In genomic region chr9:42122441-42122840, GRCm38 (mm10) we compare ENCODE assay signal across 11 mouse cellular contexts. TPM values are rescaled to one million over a fixed set of nuclear protein-coding genes. Genes with fewer than 3 reads are reported as not detected.
DNase-seq lines count a peak whose midpoint lies in the region; ATAC-seq lines count a peak whose summit lies in the region.
"Had no signal": no experiment of that assay in that cellular context is flagged by ENCODE, and none has a peak within 500 bp of the region (broad histone marks: within the 10 kb centered on the region; RNA-seq: fewer than 3 reads in every experiment).

No protein-coding gene starts in this region.

- H3K4me1 ChIP-seq in limb, embryonic 12.5 days (replicated peaks): peaks cover 8% of the 10 kb centered on the region
- peaks cover 31% of the 10 kb centered on the region for H3K4me1 ChIP-seq in limb, embryonic 10.5 days
- H3K4me1 ChIP-seq in embryonic facial prominence, embryonic 14.5 days (ENCODE audit: control insufficient read depth, insufficient read depth, low read length): peaks cover 16% of the 10 kb centered on the region; the same call in 1 of the 2 replicates
- H3K4me1 ChIP-seq in hindbrain, embryonic 14.5 days (replicated peaks; ENCODE audit: control insufficient read depth, insufficient read depth, low read length): peaks cover 29% of the 10 kb centered on the region

- H3K27me3 ChIP-seq in limb, embryonic 12.5 days: peaks cover 46% of the 10 kb centered on the region
- H3K27me3 ChIP-seq in limb, embryonic 10.5 days (ENCODE audit: low read depth, poor library complexity, severe bottlenecking): peaks cover 52% of the 10 kb centered on the region
- no peaks in the 10 kb centered on the region for H3K27me3 ChIP-seq in embryonic facial prominence, embryonic 14.5 days (replicated peaks; ENCODE audit: control insufficient read depth, insufficient read depth, low read length)
- no peaks in the 10 kb centered on the region for H3K27me3 ChIP-seq in hindbrain, embryonic 14.5 days (ENCODE audit: control insufficient read depth, insufficient read depth, low read length)

- H3K4me3 ChIP-seq in limb, embryonic 12.5 days (replicated peaks): no peak overlapping the region
- H3K4me3 ChIP-seq in limb, embryonic 10.5 days: no peak overlapping the region
- peak overlapping the region; percentile 79 for H3K4me3 ChIP-seq in embryonic facial prominence, embryonic 14.5 days (ENCODE audit: low read depth, low read length)
- peak overlapping the region; percentile 71 for H3K4me3 ChIP-seq in hindbrain, embryonic 14.5 days (replicated peaks; ENCODE audit: low read length)

- H3K9me3 ChIP-seq in limb, embryonic 12.5 days: no peaks in the 10 kb centered on the region
- no peaks in the 10 kb centered on the region for H3K9me3 ChIP-seq in limb, embryonic 10.5 days (replicated peaks)
- H3K9me3 ChIP-seq in embryonic facial prominence, embryonic 14.5 days (ENCODE audit: control insufficient read depth, low read length): no peaks in the 10 kb centered on the region
- H3K9me3 ChIP-seq in hindbrain, embryonic 14.5 days (ENCODE audit: control insufficient read depth, low read length): no peaks in the 10 kb centered on the region

- no peak for ATAC-seq in limb, embryonic 12.5 days (ENCODE audit: insufficient number of reproducible peaks, insufficient read depth, low FRiP score, low TSS enrichment, low read depth)
- no peak for ATAC-seq in embryonic facial prominence, embryonic 14.5 days (ENCODE audit: low read depth)
- no peak for ATAC-seq in hindbrain, embryonic 14.5 days (ENCODE audit: low FRiP score)
- ATAC-seq in monocyte, adult 5-6 weeks (replicated peaks; ENCODE audit: insufficient number of reproducible peaks, low FRiP score, low TSS enrichment, poor library complexity, severe bottlenecking): peak; percentile 34; the same call in 1 of the 2 replicates

- no peak overlapping the region for H3K27ac ChIP-seq in limb, embryonic 12.5 days
- H3K27ac ChIP-seq in limb, embryonic 10.5 days: no peak overlapping the region
- no peak overlapping the region for H3K27ac ChIP-seq in embryonic facial prominence, embryonic 14.5 days (replicated peaks; ENCODE audit: low read depth, low read length)
- H3K27ac ChIP-seq in hindbrain, embryonic 14.5 days: no peak overlapping the region
- H3K27ac ChIP-seq: macrophage had no signal

- DNase-seq in limb, embryonic 10.5 days (ENCODE audit: low spot score): no peak
- DNase-seq in embryonic facial prominence, embryonic 14.5 days (ENCODE audit: low spot score): no peak
- DNase-seq in hindbrain, embryonic 14.5 days (ENCODE audit: low spot score): no peak
- DNase-seq in testis, postnatal 10 days (ENCODE audit: low spot score): no peak
- DNase-seq in urinary bladder, adult 18-20 months (ENCODE audit: low spot score in 2 of 2): no peak
- DNase-seq in left cerebral cortex, postnatal 4 days: no peak
- DNase-seq: adrenal gland, postnatal 36 days had no signal

- WGBS in limb, embryonic 12.5 days: 84% methylated on average over 6 of the region's 6 CpGs
- 89% methylated on average over 6 of the region's 6 CpGs for WGBS in limb, embryonic 10.5 days
- WGBS in embryonic facial prominence, embryonic 14.5 days: 76% methylated on average over 6 of the region's 6 CpGs
- WGBS in hindbrain, embryonic 14.5 days: 82% methylated on average over 6 of the region's 6 CpGs

- H3K9ac ChIP-seq in limb, embryonic 12.5 days (replicated peaks): no peak overlapping the region
- no peak overlapping the region for H3K9ac ChIP-seq in embryonic facial prominence, embryonic 14.5 days (ENCODE audit: low read depth, low read length)
- peak overlapping the region; percentile 90 for H3K9ac ChIP-seq in hindbrain, embryonic 14.5 days

- H3K4me2 ChIP-seq in limb, embryonic 12.5 days: peak overlapping the region; percentile 95
- H3K4me2 ChIP-seq in embryonic facial prominence, embryonic 14.5 days (ENCODE audit: low read depth, low read length): peak overlapping the region; percentile 88
- H3K4me2 ChIP-seq in hindbrain, embryonic 14.5 days (replicated peaks): peak overlapping the region; percentile 91

- intact Hi-C loops in left cerebral cortex, postnatal 4 days (cut with DNase I): loop anchor here (5.0 to 10.0 kb wide), 3 partner anchors 68 to 120 kb away; no protein-coding TSS in a partner anchor

- no peaks in the 10 kb centered on the region for H3K36me3 ChIP-seq in limb, embryonic 12.5 days
- no peaks in the 10 kb centered on the region for H3K36me3 ChIP-seq in limb, embryonic 10.5 days
- H3K36me3 ChIP-seq in embryonic facial prominence, embryonic 14.5 days (ENCODE audit: control insufficient read depth, insufficient read depth, low read length): no peaks in the 10 kb centered on the region
- no peaks in the 10 kb centered on the region for H3K36me3 ChIP-seq in hindbrain, embryonic 14.5 days (replicated peaks; ENCODE audit: control insufficient read depth, insufficient read depth)

RNA-seq across cellular contexts. Expression of gene Sorl1, which starts 1.7 kb away (rescaled TPM):
- 4.6 and 5.5 TPM in 2 replicates for polyA plus RNA-seq in limb, embryonic 12.5 days (2016; fragmentation: Nextera tagmentation; extraction: Ambion mirVana)
- 4.3 and 6.6 TPM in 2 replicates for polyA plus RNA-seq in limb, embryonic 10.5 days (2016; fragmentation: Nextera tagmentation; extraction: Ambion mirVana)
- 6.6 and 9.3 TPM in 2 replicates for polyA plus RNA-seq in embryonic facial prominence, embryonic 14.5 days (2014; fragmentation: Nextera tagmentation; extraction: Ambion mirVana)
- polyA plus RNA-seq in hindbrain, embryonic 14.5 days (2014; fragmentation: Nextera tagmentation; extraction: Ambion mirVana): 17.9 and 21.4 TPM in 2 replicates
- total RNA-seq in monocyte, adult 5-6 weeks (2017): 86.3 to 119 TPM (median 111 TPM) in 3 replicates
- 10 to 100 TPM; 44.8 to 45.3 TPM for total RNA-seq in left cerebral cortex, postnatal 4 days (2021)
- total RNA-seq: MEL had no signal

Comparison
In these comparisons a context has a peak if more than half of its experiments do, and no peak if none do; other contexts are left out.
1. H3K4me3 ChIP-seq: peak in embryonic facial prominence, embryonic 14.5 days (single experiment) and hindbrain, embryonic 14.5 days (single experiment); none in limb, embryonic 12.5 days (single experiment) and limb, embryonic 10.5 days (single experiment).
2. Peak in every context shown above with its lines, with median percentiles within 50 percentile points of each other: H3K4me2 ChIP-seq.